Mouse (Mus musculus) right cerebral cortex, postnatal 14 days (tissue): Measurements from ENCODE around the gene Padi3.

Experiments
- DNase-seq: peaks from one replicate; pipeline ENCODE4 v3.0.0; 2022

The Padi3 gene

GRCm38 (mm10) chr4:140810458-140811260 lies at the start of gene Padi3:
Gene Padi3 (minus strand): TSS chr4:140810648.
- DNase-seq = no peak

GRCm38 (mm10) chr4:140859291-140859690 lies 48.8 kb upstream of the Padi3 start:
- DNase-seq = no peak

- DNase-seq = no peak
Observed at GRCm38 (mm10) chr4:140857813-140858212, 47.4 kb upstream of the Padi3 start.

GRCm38 (mm10) chr4:140857041-140857440 lies 46.6 kb upstream of the Padi3 start:
- DNase-seq = no peak

GRCm38 (mm10) chr4:140855151-140855550 lies 44.7 kb upstream of the Padi3 start:
- DNase-seq = no peak

- no peak for DNase-seq
Observed at GRCm38 (mm10) chr4:140854455-140854864, 44.0 kb upstream of the Padi3 start.

- DNase-seq = no peak
Observed at GRCm38 (mm10) chr4:140853626-140854025, 43.2 kb upstream of the Padi3 start.

- DNase-seq = no peak
Observed at GRCm38 (mm10) chr4:140849310-140849709, 38.9 kb upstream of the Padi3 start.

- DNase-seq = no peak
Observed at GRCm38 (mm10) chr4:140845666-140846065, 35.2 kb upstream of the Padi3 start, which contains the start of gene Padi1. Gene Padi1 (minus strand): TSS chr4:140845778.

- DNase-seq = no peak
Observed at GRCm38 (mm10) chr4:140844991-140845390, 34.5 kb upstream of the Padi3 start.

- DNase-seq = no peak
Observed at GRCm38 (mm10) chr4:140843670-140844280, 33.3 kb upstream of the Padi3 start.

GRCm38 (mm10) chr4:140842909-140843308 lies 32.5 kb upstream of the Padi3 start:
- no peak for DNase-seq

GRCm38 (mm10) chr4:140837879-140838278 lies 27.4 kb upstream of the Padi3 start:
- no peak for DNase-seq

- no peak for DNase-seq
Observed at GRCm38 (mm10) chr4:140836208-140836866, 25.9 kb upstream of the Padi3 start.

GRCm38 (mm10) chr4:140835682-140836081 lies 25.2 kb upstream of the Padi3 start:
- no peak for DNase-seq

GRCm38 (mm10) chr4:140834327-140834934 lies 24.0 kb upstream of the Padi3 start:
- DNase-seq = no peak

- no peak for DNase-seq
Observed at GRCm38 (mm10) chr4:140832821-140833220, 22.4 kb upstream of the Padi3 start.

- no peak for DNase-seq
Observed at GRCm38 (mm10) chr4:140831808-140832207, 21.4 kb upstream of the Padi3 start.

- DNase-seq = no peak
Observed at GRCm38 (mm10) chr4:140827237-140827636, 16.8 kb upstream of the Padi3 start.

GRCm38 (mm10) chr4:140825942-140826341 lies 15.5 kb upstream of the Padi3 start:
- no peak for DNase-seq

- peak; percentile 51 for DNase-seq
Observed at GRCm38 (mm10) chr4:140821988-140822387, 11.5 kb upstream of the Padi3 start.

GRCm38 (mm10) chr4:140817413-140817812 lies 7.0 kb upstream of the Padi3 start:
- DNase-seq = no peak
